Comparison of ENCODE assay signal across 9 mouse cellular contexts in the genomic region with DNA sequence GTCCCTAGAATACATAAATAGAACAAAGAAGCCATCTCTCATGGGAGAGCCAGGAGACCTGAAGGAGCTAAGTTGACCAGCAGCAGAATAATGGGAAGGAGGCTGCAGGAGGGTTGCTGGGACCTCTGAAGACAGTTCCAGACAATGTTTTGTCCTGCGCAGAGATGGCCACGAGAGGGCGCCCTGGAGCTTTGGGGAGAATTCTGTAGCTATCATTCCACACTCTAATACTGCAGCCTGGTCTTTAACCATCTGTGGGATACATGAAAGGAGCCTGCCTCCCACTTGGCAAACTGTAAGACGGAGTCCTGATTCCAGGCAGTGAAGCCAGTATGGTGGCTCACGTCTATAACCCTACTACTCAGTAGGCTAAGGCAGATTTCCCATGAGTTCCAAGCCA. TPM values are rescaled to one million over a fixed set of nuclear protein-coding genes. Genes with fewer than 3 reads are reported as not detected.
DNase-seq lines count a peak whose midpoint lies in the region; TF ChIP-seq lines count a peak whose summit lies in the region.
"Had no signal": no experiment of that assay in that cellular context is flagged by ENCODE, and none has a peak within 500 bp of the region (broad histone marks: within the 10 kb centered on the region; RNA-seq: fewer than 3 reads in every experiment).

No protein-coding gene starts in this region.

- peaks cover 25% of the 10 kb centered on the region for H3K27me3 ChIP-seq in embryonic facial prominence, embryonic 10.5 days (replicated peaks; ENCODE audit: low read depth, poor library complexity, severe bottlenecking)

- H3K36me3 ChIP-seq in ES-E14 (ENCODE audit: control insufficient read depth, insufficient read depth, low read length, poor library complexity, severe bottlenecking) = no peaks in the 10 kb centered on the region
- no peaks in the 10 kb centered on the region for H3K36me3 ChIP-seq in embryonic facial prominence, embryonic 10.5 days (replicated peaks)
- H3K36me3 ChIP-seq: heart, embryonic 13.5 days had no signal

- WGBS in embryonic facial prominence, embryonic 10.5 days = 24% methylated on average over 5 of the region's 5 CpGs

- H3K9ac ChIP-seq in ES-E14 (ENCODE audit: insufficient read depth, low read depth, low read length, poor library complexity, severe bottlenecking) = no peak overlapping the region
- H3K9ac ChIP-seq: heart, embryonic 13.5 days had no signal

- no peak overlapping the region for H3K27ac ChIP-seq in ES-E14 (ENCODE audit: insufficient read depth, low read depth, low read length, poor library complexity, severe bottlenecking)
- H3K27ac ChIP-seq in embryonic facial prominence, embryonic 10.5 days (replicated peaks) = no peak overlapping the region
- H3K27ac ChIP-seq: heart, embryonic 13.5 days had no signal

- no peaks in the 10 kb centered on the region for H3K9me3 ChIP-seq in ES-E14 (ENCODE audit: control insufficient read depth, insufficient read depth, low read depth, low read length)
- H3K9me3 ChIP-seq in embryonic facial prominence, embryonic 10.5 days = no peaks in the 10 kb centered on the region
- H3K9me3 ChIP-seq: heart, embryonic 13.5 days had no signal

- DNase-seq in ES-E14 (ENCODE audit: low read depth, low spot score) = peak; percentile 85
- DNase-seq in adrenal gland, postnatal 36 days = peak; percentile 79 to 83
- peak; percentile 84 for DNase-seq in embryonic facial prominence, embryonic 10.5 days (ENCODE audit: low spot score)
- peak; percentile 71 to 84 for DNase-seq in heart, postnatal 14 days
- peak; percentile 68 for DNase-seq in layer of hippocampus, adult 9-10 months (ENCODE audit: low spot score)
- peak; percentile 66 for DNase-seq in lung, postnatal 25 days (ENCODE audit: low spot score)
- peak; percentile 80 for DNase-seq in right cerebral cortex, postnatal 4 days
- peak; percentile 62 to 67 for DNase-seq in urinary bladder, postnatal 36 days (ENCODE audit: low spot score in 2 of 2)

- H3K4me3 ChIP-seq in ES-E14 (ENCODE audit: insufficient read depth in 1 of 2, low read depth in 1 of 2, low read length in 2 of 2, poor library complexity in 1 of 2, severe bottlenecking in 1 of 2) = no peak overlapping the region
- no peak overlapping the region for H3K4me3 ChIP-seq in embryonic facial prominence, embryonic 10.5 days
- H3K4me3 ChIP-seq: heart, embryonic 13.5 days had no signal

- intact Hi-C loops in heart, postnatal 14 days (cut with DNase I) = loop anchor here (1.0 kb wide), 1 partner anchor 126 kb away; a partner anchor contains a TSS

- in situ Hi-C loops in ES-E14 (cut with MboI; ENCODE audit: low sequenced_read_pairs in 2 of 2, unreplicated experiment in 2 of 2) = no loop called here

- H3K4me1 ChIP-seq in ES-E14 (ENCODE audit: control insufficient read depth in 2 of 2, insufficient read depth in 2 of 2, low read length in 2 of 2, poor library complexity in 1 of 2) = no peaks in the 10 kb centered on the region
- 0 out of 2 replicates have a peak, but pooled peaks cover 2% of the 10 kb centered on the region for H3K4me1 ChIP-seq in embryonic facial prominence, embryonic 10.5 days
- H3K4me1 ChIP-seq: heart, embryonic 13.5 days had no signal

TF ChIP-seq in ES-E14, 5 proteins besides CTCF, POLR2A, EP300 and RAD21:
- TF ChIP-seq ZNF384 (IDR thresholded peaks at IDR 0.05; ENCODE audit: low read depth, low read length) (no peak), ZC3H11A (IDR thresholded peaks at IDR 0.05; ENCODE audit: borderline replicate concordance, low read depth, low read length) (peak; percentile 70; the same call in 1 of the 2 replicates)

RNA-seq across cellular contexts. Expression of a gene that starts 27.0 kb away (rescaled TPM):
- 0.48 and 0.54 TPM in 2 replicates for total RNA-seq in ES-E14 (2012; rRNA removed)
- total RNA-seq in adrenal gland, postnatal 36 days (2021) = under 1 TPM; 0.23 to 0.40 TPM
- 0.80 and 1.4 TPM in 2 replicates for polyA plus RNA-seq in embryonic facial prominence, embryonic 10.5 days (2016; fragmentation: Nextera tagmentation; extraction: Ambion mirVana)
- under 1 TPM; 0.07 TPM for total RNA-seq in heart, postnatal 14 days (2021)
